Mouse (Mus musculus) kidney, adult 2 months (tissue): ENCODE measurements around the gene Cacnb4.

ENCODE experiments used
- CTCF ChIP-seq: fragments of 200-500 bp; conservative IDR thresholded peaks from 2 replicates; pipeline ENCODE4 v1.5.1; 2011; ENCODE audit warnings: low read depth, mild to moderate bottlenecking, control low read depth, low read length, moderate library complexity, mixed read lengths; ENCODE audit not compliant: insufficient read depth, insufficient read length
- POLR2A ChIP-seq: fragments of 200-500 bp; IDR thresholded peaks from one replicate; pipeline ENCODE4 v1.6.1; 2011; ENCODE audit warnings: low read depth, low read length, control low read depth

- TF ChIP-seq CTCF, result no peak
- no peak for TF ChIP-seq POLR2A
These were observed 68.7 kb downstream of the Cacnb4 start for GRCm38 (mm10) chr2:52607857-52608485.
